Mouse (Mus musculus) erythroblast, embryonic 14.5 days (primary cell): ENCODE data around the gene Edem3.

ENCODE experiments used
- GATA1 ChIP-seq: IDR thresholded peaks from 2 replicates; pipeline ENCODE4 v1.6.1; 2012; ENCODE audit warnings: low read length, inconsistent platforms, mixed read lengths
- TAL1 ChIP-seq: IDR thresholded peaks from 3 replicates; pipeline ENCODE4 v1.6.1; 2012; ENCODE audit warnings: low read length, inconsistent platforms, mixed read lengths

DNA sequence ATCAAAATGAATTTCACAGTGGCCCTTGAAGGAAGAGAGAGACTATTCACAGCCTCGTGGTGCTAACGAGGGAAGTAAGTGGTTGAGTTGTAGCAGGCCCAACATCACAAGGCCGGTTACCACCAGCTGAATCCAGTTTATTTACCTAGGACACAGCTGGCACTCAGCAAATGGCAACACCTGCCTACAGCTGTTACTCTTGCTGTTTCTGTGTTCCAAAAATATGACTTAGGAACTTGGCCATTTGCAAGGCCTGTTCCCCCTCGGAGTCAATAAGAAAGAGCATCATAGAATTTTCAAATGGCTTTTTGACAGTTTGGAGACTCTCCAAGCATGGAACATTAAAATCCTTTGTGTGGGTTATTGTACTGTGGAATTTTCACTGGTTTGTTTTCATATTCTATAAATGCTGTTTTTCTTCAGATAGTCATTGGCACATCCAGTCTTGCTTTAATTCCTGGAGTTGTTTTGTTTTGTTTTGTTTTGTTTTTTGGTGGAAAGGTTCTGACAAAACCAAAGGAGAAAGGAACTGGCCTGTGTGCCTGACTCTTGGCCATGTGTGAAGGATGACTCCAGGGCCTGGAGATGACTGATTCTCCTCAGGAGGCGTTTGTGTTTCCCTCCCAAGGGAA, 44.6 kb upstream of the Edem3 start:
- TF ChIP-seq GATA1, result no peak
- no peak for TF ChIP-seq TAL1
